Mouse (Mus musculus): Measurements from ENCODE around the gene Slc25a42.

DNA sequence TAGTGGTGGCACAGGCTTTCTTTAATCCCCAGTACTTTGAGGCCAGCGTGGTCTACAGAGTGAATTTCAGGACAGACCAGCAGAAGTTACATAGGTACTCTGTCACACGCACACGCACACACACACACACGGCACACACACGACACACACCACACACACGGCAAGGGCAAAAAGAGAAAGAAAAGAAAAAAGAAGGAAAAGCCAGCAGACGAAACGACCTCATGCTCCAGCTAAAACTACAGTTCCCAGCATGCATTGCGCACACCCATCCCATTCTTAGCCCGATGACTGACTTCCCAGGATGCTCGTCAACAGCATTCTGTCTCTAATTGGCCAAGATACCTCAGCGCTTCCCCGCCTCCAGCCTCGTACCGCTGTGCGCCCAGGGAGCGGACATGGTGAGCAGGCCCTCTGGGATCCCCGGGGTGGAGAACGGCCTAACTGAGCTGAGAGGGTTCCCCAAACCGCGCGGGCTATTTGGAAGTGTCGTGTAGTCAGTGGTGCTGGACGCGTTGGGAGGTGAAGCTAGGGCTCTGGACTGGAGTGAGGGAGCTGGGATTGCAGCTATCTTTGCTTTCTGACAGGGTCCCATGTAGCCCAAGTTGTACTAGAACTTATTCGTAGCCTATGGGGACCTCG, 39.9 kb downstream of the Slc25a42 start, which contains the start of gene Tmem161a:
- TF ChIP-seq CTCF (IDR thresholded peaks at IDR 0.05; ENCODE audit: control insufficient read depth, insufficient read depth, low read length) (peak; percentile 9; the same call in 1 of the 2 replicates), POLR2A (IDR thresholded peaks at IDR 0.05; ENCODE audit: borderline replicate concordance, control insufficient read depth, low read depth, low read length) (peak; percentile 83; the same call in 1 of the 2 replicates)
